Mouse (Mus musculus): ENCODE results near the gene Utp14b.

DNA sequence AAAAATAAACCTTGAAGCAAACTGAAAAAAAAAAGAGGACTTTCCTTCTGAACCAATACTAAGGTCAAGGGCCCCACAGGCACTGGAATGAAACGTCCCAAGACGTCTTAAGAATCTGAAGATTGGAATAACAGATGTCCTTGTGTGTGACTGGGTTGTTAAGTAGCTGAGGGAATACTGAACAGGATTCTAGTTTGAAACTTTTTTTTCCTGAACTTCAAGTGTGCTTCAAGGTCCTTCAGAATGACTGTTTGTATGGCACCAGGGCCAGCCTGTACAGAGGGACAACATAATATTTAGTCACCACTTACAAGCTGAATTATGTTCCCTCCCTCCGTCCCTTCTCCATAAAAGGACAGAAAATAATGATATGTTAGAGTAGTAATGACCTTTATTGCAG, 23.4 kb upstream of the Utp14b start:
- TF ChIP-seq TAL1 (IDR thresholded peaks at IDR 0.05; ENCODE audit: low read length), result no peak
- no peak for TF ChIP-seq GATA1 (IDR thresholded peaks at IDR 0.05; ENCODE audit: low read length)

Data from erythroblast, embryonic 14.5 days (primary cell).